Comparison of ENCODE assay signal across 11 mouse cellular contexts in the genomic region with DNA sequence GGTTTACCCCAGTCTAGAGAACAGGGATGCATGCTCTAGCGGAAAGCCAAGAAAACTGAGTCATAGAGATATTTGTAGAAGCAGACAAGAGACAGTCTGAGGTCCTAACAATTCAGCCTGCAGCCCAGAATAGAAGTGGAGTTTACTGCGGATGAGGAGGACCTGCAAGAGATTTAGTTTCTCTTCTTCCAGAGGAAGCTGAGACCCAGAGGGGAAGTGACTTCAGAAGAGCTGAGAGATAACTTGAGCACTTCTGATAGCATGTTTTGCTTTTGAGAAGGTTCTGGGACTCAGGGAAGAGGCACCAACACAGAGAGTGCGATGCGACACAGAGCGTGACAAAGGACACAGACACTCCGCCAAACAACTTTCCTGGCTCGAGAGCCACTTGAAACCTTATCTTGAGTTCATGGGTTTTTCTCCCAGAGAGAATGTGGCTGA. TPM values are rescaled to one million over a fixed set of nuclear protein-coding genes. Genes with fewer than 3 reads are reported as not detected.
DNase-seq lines count a peak whose midpoint lies in the region; ATAC-seq lines count a peak whose summit lies in the region.
"Had no signal": no experiment of that assay in that cellular context is flagged by ENCODE, and none has a peak within 500 bp of the region (broad histone marks: within the 10 kb centered on the region; RNA-seq: fewer than 3 reads in every experiment).

No protein-coding gene starts in this region.

- no peaks in the 10 kb centered on the region for H3K27me3 ChIP-seq in liver, embryonic 11.5 days (replicated peaks; ENCODE audit: control insufficient read depth, insufficient read depth, low read length)
- no peaks in the 10 kb centered on the region for H3K27me3 ChIP-seq in forebrain, embryonic 14.5 days (replicated peaks; ENCODE audit: control insufficient read depth, insufficient read depth, low read length)

- peak; percentile 91 for ATAC-seq in frontal cortex, adult (ENCODE audit: low TSS enrichment)
- ATAC-seq in liver, embryonic 11.5 days (replicated peaks; ENCODE audit: low FRiP score) = no peak
- ATAC-seq in forebrain, embryonic 14.5 days = no peak

- no peak for DNase-seq in frontal cortex, postnatal 25 days (ENCODE audit: low spot score in 2 of 2)
- peak; percentile 9 to 17 for DNase-seq in lung, adult 18-20 months
- DNase-seq in lung, postnatal 4 days = no peak
- no peak for DNase-seq in liver, embryonic 11.5 days (ENCODE audit: low spot score)
- DNase-seq in forebrain, embryonic 14.5 days (ENCODE audit: low spot score) = no peak
- DNase-seq in embryo, embryonic 11 days = no peak
- DNase-seq: kidney, adult 18-20 months; retina, postnatal 1 day had no signal

- peak overlapping the region; percentile 1 for H3K4me2 ChIP-seq in liver, embryonic 11.5 days
- H3K4me2 ChIP-seq in forebrain, embryonic 14.5 days (ENCODE audit: low read length) = no peak overlapping the region
- H3K4me2 ChIP-seq: stomach, embryonic 15.5 days had no signal

- H3K79me2 ChIP-seq in macrophage (ENCODE audit: inconsistent target) = no peaks in the 10 kb centered on the region

- H3K4me3 ChIP-seq in liver, embryonic 11.5 days (ENCODE audit: low read depth, low read length) = no peak overlapping the region
- H3K4me3 ChIP-seq in macrophage (ENCODE audit: inconsistent target) = no peak overlapping the region
- no peak overlapping the region for H3K4me3 ChIP-seq in forebrain, embryonic 14.5 days (ENCODE audit: low read depth, low read length)
- H3K4me3 ChIP-seq: stomach, embryonic 15.5 days had no signal

- H3K9ac ChIP-seq in liver, embryonic 11.5 days (ENCODE audit: low read depth, low read length) = no peak overlapping the region
- no peak overlapping the region for H3K9ac ChIP-seq in forebrain, embryonic 14.5 days (ENCODE audit: low read length)
- H3K9ac ChIP-seq: stomach, embryonic 15.5 days had no signal

- no peak overlapping the region; the same call in 1 of the 2 replicates for H3K27ac ChIP-seq in liver, embryonic 11.5 days (ENCODE audit: low read depth, low read length)
- 0 out of 2 replicates have a peak overlapping the region, but pooled peaks have one; percentile 5 for H3K27ac ChIP-seq in macrophage
- no peak overlapping the region for H3K27ac ChIP-seq in forebrain, embryonic 14.5 days (ENCODE audit: low read depth, low read length)
- H3K27ac ChIP-seq: stomach, embryonic 15.5 days had no signal

- H3K9me3 ChIP-seq in liver, embryonic 11.5 days (ENCODE audit: control insufficient read depth, low read length) = no peaks in the 10 kb centered on the region
- no peaks in the 10 kb centered on the region for H3K9me3 ChIP-seq in forebrain, embryonic 14.5 days (replicated peaks; ENCODE audit: control insufficient read depth, low read length)
- H3K9me3 ChIP-seq: stomach, embryonic 15.5 days had no signal

- peaks cover 45% of the 10 kb centered on the region for H3K4me1 ChIP-seq in liver, embryonic 11.5 days (replicated peaks; ENCODE audit: control insufficient read depth, insufficient read depth, low read length)
- H3K4me1 ChIP-seq in forebrain, embryonic 14.5 days (ENCODE audit: control insufficient read depth, insufficient read depth, low read length) = peaks cover 15% of the 10 kb centered on the region

- WGBS in liver, embryonic 11.5 days = 35% methylated on average over 7 of the region's 7 CpGs
- WGBS in macrophage (ENCODE audit: missing documents) = 62% methylated on average over 7 of the region's 7 CpGs
- WGBS in forebrain, embryonic 14.5 days = 88% methylated on average over 7 of the region's 7 CpGs

- no peaks in the 10 kb centered on the region for H3K36me3 ChIP-seq in liver, embryonic 11.5 days (ENCODE audit: control insufficient read depth, insufficient read depth, low read length)
- H3K36me3 ChIP-seq in macrophage (ENCODE audit: inconsistent target) = no peaks in the 10 kb centered on the region
- peaks cover 23% of the 10 kb centered on the region for H3K36me3 ChIP-seq in forebrain, embryonic 14.5 days (ENCODE audit: control insufficient read depth, insufficient read depth, low read length)
- H3K36me3 ChIP-seq: stomach, embryonic 15.5 days had no signal

RNA-seq across cellular contexts. Expression of gene Rtp4, which starts 21.4 kb away (rescaled TPM):
- 4.2 and 4.6 TPM in 2 replicates for polyA plus RNA-seq in liver, embryonic 11.5 days (2014; fragmentation: Nextera tagmentation; extraction: Ambion mirVana)
- 100 to 1,000 TPM in 15 of 26 experiments, 10 to 100 TPM in 11; 32.0 to 204 (median 138) TPM for total RNA-seq in macrophage (2018; cell fraction: chromatin; rRNA removed)
- 100 to 1,000 TPM; 202 to 577 (median 410) TPM for total RNA-seq in macrophage (2018; cell fraction: cytosol; rRNA removed)
- 100 to 1,000 TPM in 25 of 26 experiments, 10 to 100 TPM in 1; 93.7 to 674 (median 401) TPM for total RNA-seq in macrophage (2018; cell fraction: nucleus; rRNA removed)
- 287 to 449 TPM (median 342 TPM) in 3 replicates for polyA plus RNA-seq in macrophage (2018)
- 3.1 and 4.0 TPM in 2 replicates for polyA plus RNA-seq in forebrain, embryonic 14.5 days (2014; fragmentation: Nextera tagmentation; extraction: Ambion mirVana)

RNA-seq across cellular contexts. Expression of gene Masp1, which starts 21.9 kb away (rescaled TPM):
- polyA plus RNA-seq in liver, embryonic 11.5 days (2014; fragmentation: Nextera tagmentation; extraction: Ambion mirVana) = 21.6 and 23.1 TPM in 2 replicates
- 1 to 10 TPM in 1 of 26 experiments, under 1 TPM in 7, not detected in 18; 0.31 to 2.7 (median 0.52) TPM for total RNA-seq in macrophage (2018; cell fraction: chromatin; rRNA removed)
- total RNA-seq in macrophage (2018; cell fraction: cytosol; rRNA removed) = under 1 TPM; 0.04 to 0.28 (median 0.11) TPM
- under 1 TPM in 14 of 26 experiments, not detected in 12; 0.12 to 0.52 (median 0.28) TPM for total RNA-seq in macrophage (2018; cell fraction: nucleus; rRNA removed)
- 0.20 to 0.24 TPM in 2 of 3 replicates, not detected in the other for polyA plus RNA-seq in macrophage (2018)
- 44.6 and 47.4 TPM in 2 replicates for polyA plus RNA-seq in forebrain, embryonic 14.5 days (2014; fragmentation: Nextera tagmentation; extraction: Ambion mirVana)

Comparison
In these comparisons a context has a peak if more than half of its experiments do, and no peak if none do; other contexts are left out.
1. DNase-seq: peak in lung, adult 18-20 months (2 of 2); none in frontal cortex, postnatal 25 days (0 of 2), lung, postnatal 4 days (0 of 2), liver, embryonic 11.5 days (single experiment), forebrain, embryonic 14.5 days (single experiment) and embryo, embryonic 11 days (single experiment).
2. RNA of gene Rtp4, which starts 21.4 kb away (polyA plus RNA-seq): 287 to 449 TPM in macrophage; 4.2 to 4.6 TPM in liver, embryonic 11.5 days and 3.1 to 4.0 TPM in forebrain, embryonic 14.5 days; every median in the first group is over 10 times any median in the second.
3. RNA of gene Masp1, which starts 21.9 kb away (polyA plus RNA-seq): 44.6 to 47.4 TPM in forebrain, embryonic 14.5 days and 21.6 to 23.1 TPM in liver, embryonic 11.5 days; 0.20 to 0.24 TPM in macrophage; every median in the first group is over 10 times any median in the second.